Mouse (Mus musculus): ENCODE measurements around the gene Tprn. TPM values are rescaled to one million over a fixed set of nuclear protein-coding genes. Genes with fewer than 3 reads are reported as not detected.
A peak's percentile ranks its signal among the peaks of the same experiment; 100 is the strongest.

Gene Tprn
- polyA plus RNA-seq, 1 experiment from 2014 or later = 5.3 TPM

GRCm38 (mm10) chr2:25224766-25225752, 37.4 kb upstream of the Tprn start:
- DNase-seq (ENCODE audit: low spot score) = peak; percentile 98
- H3K36me3 ChIP-seq (ENCODE audit: control insufficient read depth, insufficient read depth, low read length) = no peaks in the 10 kb centered on the region
- H3K4me3 ChIP-seq (ENCODE audit: low read depth, low read length) = peak overlapping the region; percentile 78
- H3K27ac ChIP-seq (ENCODE audit: low read depth, low read length) = peak overlapping the region; percentile 89
- peaks cover 11% of the 10 kb centered on the region for H3K4me1 ChIP-seq (ENCODE audit: control insufficient read depth, insufficient read depth, low read length)
- peak; percentile 96 for ATAC-seq (ENCODE audit: insufficient read depth, low FRiP score, low TSS enrichment)
- no peaks in the 10 kb centered on the region for H3K9me3 ChIP-seq (ENCODE audit: control insufficient read depth, low read length)
- 2% methylated on average over 39 of the region's 41 CpGs for WGBS
- H3K4me2 ChIP-seq (ENCODE audit: low read depth) = peak overlapping the region; percentile 54
- peak overlapping the region; percentile 70 for H3K9ac ChIP-seq (ENCODE audit: low read length)
- H3K27me3 ChIP-seq (ENCODE audit: control insufficient read depth, insufficient read depth, low read length) = no peaks in the 10 kb centered on the region

DNA sequence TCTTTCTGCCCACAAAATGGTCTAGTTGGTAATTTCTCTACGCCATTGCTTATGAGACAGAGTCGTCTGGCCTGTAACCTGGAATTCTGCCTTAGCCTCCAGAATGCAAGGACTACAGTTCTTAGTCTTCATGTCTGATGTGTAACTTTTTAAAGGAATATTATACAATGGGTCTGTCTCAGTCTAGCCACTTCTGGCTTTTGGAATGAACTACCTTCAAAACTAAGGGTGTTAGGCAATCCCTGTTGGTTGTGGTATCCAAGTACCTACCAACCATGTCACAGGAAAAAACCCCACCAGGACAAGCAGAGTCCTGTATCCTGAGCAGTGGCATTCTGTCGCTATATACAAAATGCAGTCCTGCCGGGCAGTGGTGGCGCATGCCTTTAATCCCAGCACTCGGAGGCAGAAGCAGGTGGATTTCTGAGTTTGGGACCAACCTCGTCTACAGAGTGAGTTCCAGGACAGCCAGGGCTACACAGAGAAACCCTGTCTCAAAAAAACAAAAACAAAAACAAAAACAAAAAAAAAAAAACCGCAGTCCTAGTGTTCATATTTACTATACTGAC, 36.5 kb upstream of the Tprn start:
- Histone ChIP-seq H3K4me1 (ENCODE audit: control insufficient read depth, insufficient read depth, low read length) (peaks cover 11% of the 10 kb centered on the region), H3K4me3 (ENCODE audit: low read depth, low read length) (peak overlapping the region; percentile 78; the same call in 1 of the 2 replicates), H3K9me3 (ENCODE audit: control insufficient read depth, low read length) (no peaks in the 10 kb centered on the region), H3K27ac (ENCODE audit: low read depth, low read length) (peak overlapping the region; percentile 89; the same call in 1 of the 2 replicates), H3K4me2 (ENCODE audit: low read depth) (peak overlapping the region; percentile 54), H3K36me3 (ENCODE audit: control insufficient read depth, insufficient read depth, low read length) (no peaks in the 10 kb centered on the region), H3K9ac (ENCODE audit: low read length) (peak overlapping the region; percentile 70; the same call in 1 of the 2 replicates), H3K27me3 (ENCODE audit: control insufficient read depth, insufficient read depth, low read length) (no peaks in the 10 kb centered on the region)
- DNase-seq (ENCODE audit: low spot score) (no peak), ATAC-seq (ENCODE audit: insufficient read depth, low FRiP score, low TSS enrichment) (no peak)
- WGBS = 83% methylated on average over 8 of the region's 8 CpGs

DNA sequence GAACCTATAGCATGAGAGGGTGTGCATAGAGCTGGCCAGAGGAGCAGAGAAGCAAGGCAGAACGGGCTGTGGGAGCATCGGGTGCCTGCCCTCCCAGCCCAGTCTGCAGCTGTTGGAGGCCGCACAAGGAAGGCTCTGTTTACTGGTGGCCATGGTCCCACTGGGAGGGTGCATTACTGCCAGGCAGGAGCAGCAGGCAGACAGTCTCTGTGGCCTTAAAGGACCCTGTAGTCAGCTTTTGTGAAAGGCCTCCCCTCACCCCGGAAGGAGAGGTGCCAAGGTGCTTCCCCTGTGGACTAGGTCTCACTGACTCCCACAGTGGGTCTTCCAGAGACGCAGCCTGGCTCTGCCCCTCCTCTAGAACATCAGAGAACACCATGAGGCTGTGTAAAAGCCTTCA, 35.6 kb upstream of the Tprn start:
- DNase-seq (ENCODE audit: low spot score) (no peak), ATAC-seq (ENCODE audit: insufficient read depth, low FRiP score, low TSS enrichment) (no peak)
- Histone ChIP-seq H3K4me3 (ENCODE audit: low read depth, low read length) (no peak overlapping the region), H3K9me3 (ENCODE audit: control insufficient read depth, low read length) (no peaks in the 10 kb centered on the region), H3K4me2 (ENCODE audit: low read depth) (no peak overlapping the region), H3K36me3 (ENCODE audit: control insufficient read depth, insufficient read depth, low read length) (no peaks in the 10 kb centered on the region), H3K27ac (ENCODE audit: low read depth, low read length) (no peak overlapping the region), H3K9ac (ENCODE audit: low read length) (no peak overlapping the region), H3K27me3 (ENCODE audit: control insufficient read depth, insufficient read depth, low read length) (no peaks in the 10 kb centered on the region), H3K4me1 (ENCODE audit: control insufficient read depth, insufficient read depth, low read length) (peaks cover 11% of the 10 kb centered on the region)
- WGBS = 79% methylated on average over 5 of the region's 5 CpGs

- no peak overlapping the region for H3K27ac ChIP-seq (ENCODE audit: low read depth, low read length)
- peaks cover 11% of the 10 kb centered on the region for H3K4me1 ChIP-seq (ENCODE audit: control insufficient read depth, insufficient read depth, low read length)
- no peak overlapping the region for H3K4me3 ChIP-seq (ENCODE audit: low read depth, low read length)
- DNase-seq (ENCODE audit: low spot score) = no peak
- no peaks in the 10 kb centered on the region for H3K27me3 ChIP-seq (ENCODE audit: control insufficient read depth, insufficient read depth, low read length)
- no peaks in the 10 kb centered on the region for H3K9me3 ChIP-seq (ENCODE audit: control insufficient read depth, low read length)
- 87% methylated on average over 4 of the region's 4 CpGs for WGBS
- no peak overlapping the region for H3K4me2 ChIP-seq (ENCODE audit: low read depth)
- no peaks in the 10 kb centered on the region for H3K36me3 ChIP-seq (ENCODE audit: control insufficient read depth, insufficient read depth, low read length)
- H3K9ac ChIP-seq (ENCODE audit: low read length) = no peak overlapping the region
- ATAC-seq (ENCODE audit: insufficient read depth, low FRiP score, low TSS enrichment) = no peak
These were observed 35.0 kb upstream of the Tprn start for GRCm38 (mm10) chr2:25227406-25227805.

- H3K4me1 ChIP-seq (ENCODE audit: control insufficient read depth, insufficient read depth, low read length) = peaks cover 7% of the 10 kb centered on the region
- no peaks in the 10 kb centered on the region for H3K36me3 ChIP-seq (ENCODE audit: control insufficient read depth, insufficient read depth, low read length)
- H3K9me3 ChIP-seq (ENCODE audit: control insufficient read depth, low read length) = no peaks in the 10 kb centered on the region
- no peak overlapping the region for H3K27ac ChIP-seq (ENCODE audit: low read depth, low read length)
- 0 out of 2 replicates have a peak overlapping the region, but pooled peaks have one; percentile 4 for H3K4me3 ChIP-seq (ENCODE audit: low read depth, low read length)
- DNase-seq (ENCODE audit: low spot score) (peak; percentile 83), ATAC-seq (ENCODE audit: insufficient read depth, low FRiP score, low TSS enrichment) (no peak)
- WGBS = under 1% methylated on average over 7 of the region's 7 CpGs
- H3K27me3 ChIP-seq (ENCODE audit: control insufficient read depth, insufficient read depth, low read length) = no peaks in the 10 kb centered on the region
- 0 out of 2 replicates have a peak overlapping the region, but pooled peaks have one; percentile 27 for H3K4me2 ChIP-seq (ENCODE audit: low read depth)
- no peak overlapping the region for H3K9ac ChIP-seq (ENCODE audit: low read length)
These were observed 34.0 kb upstream of the Tprn start for GRCm38 (mm10) chr2:25228431-25228889.

DNA sequence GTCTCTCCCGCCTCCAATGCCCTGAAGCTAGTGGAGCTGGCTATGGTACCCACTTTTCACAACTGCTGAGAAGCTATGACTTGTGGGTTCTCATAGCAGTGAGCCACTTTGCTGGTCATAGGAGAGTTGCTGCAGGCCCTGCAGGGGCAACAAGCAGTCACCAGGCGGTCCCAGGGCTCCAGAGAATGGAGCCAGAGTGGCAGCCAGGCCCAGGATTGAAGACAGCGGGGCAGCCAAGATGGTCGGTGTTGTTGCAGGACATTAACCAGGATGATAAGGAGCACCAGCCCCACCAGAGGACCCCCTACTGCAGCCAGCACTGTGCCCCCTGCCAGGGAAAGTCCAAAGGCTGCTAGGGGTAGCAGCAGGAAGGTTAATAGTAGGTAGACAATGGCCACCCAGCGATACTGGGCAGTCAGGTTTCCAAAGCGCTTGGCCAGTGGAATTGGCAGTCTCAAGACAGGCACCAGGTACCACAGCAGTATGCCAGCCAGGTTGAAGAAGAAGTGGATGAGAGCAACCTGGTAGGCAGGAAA, 33.4 kb upstream of the Tprn start:
- H3K9ac ChIP-seq (ENCODE audit: low read length) = no peak overlapping the region
- no peak overlapping the region for H3K27ac ChIP-seq (ENCODE audit: low read depth, low read length)
- DNase-seq (ENCODE audit: low spot score) = no peak
- ATAC-seq (ENCODE audit: insufficient read depth, low FRiP score, low TSS enrichment) = no peak
- H3K4me3 ChIP-seq (ENCODE audit: low read depth, low read length) = 0 out of 2 replicates have a peak overlapping the region, but pooled peaks have one; percentile 4
- H3K27me3 ChIP-seq (ENCODE audit: control insufficient read depth, insufficient read depth, low read length) = no peaks in the 10 kb centered on the region
- 70% methylated on average over 6 of the region's 6 CpGs for WGBS
- H3K4me1 ChIP-seq (ENCODE audit: control insufficient read depth, insufficient read depth, low read length) = peaks cover 5% of the 10 kb centered on the region; the same call in 1 of the 2 replicates
- H3K9me3 ChIP-seq (ENCODE audit: control insufficient read depth, low read length) = no peaks in the 10 kb centered on the region
- no peaks in the 10 kb centered on the region for H3K36me3 ChIP-seq (ENCODE audit: control insufficient read depth, insufficient read depth, low read length)
- no peak overlapping the region for H3K4me2 ChIP-seq (ENCODE audit: low read depth)

DNA sequence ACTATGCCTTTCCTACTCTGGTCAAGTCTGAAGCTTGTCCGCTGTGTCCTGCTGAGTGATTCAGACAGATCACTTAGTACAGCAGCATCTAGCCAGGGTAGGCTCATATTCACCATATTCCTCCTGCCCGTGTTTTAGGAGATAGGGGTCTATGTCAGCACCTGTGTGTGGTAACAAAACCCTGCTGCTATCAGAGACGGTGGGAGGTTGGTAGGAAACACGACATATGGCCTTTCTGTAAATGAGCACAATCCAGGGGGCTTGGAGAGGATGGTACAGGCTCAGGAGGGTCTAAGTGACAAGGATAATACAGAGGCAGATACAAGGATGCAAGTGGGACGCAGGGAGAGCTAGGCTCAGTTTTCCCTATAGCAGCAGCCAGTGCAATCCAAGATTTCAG, 32.8 kb upstream of the Tprn start:
- WGBS = 83% methylated on average over 5 of the region's 5 CpGs
- Histone ChIP-seq H3K36me3 (ENCODE audit: control insufficient read depth, insufficient read depth, low read length) (no peaks in the 10 kb centered on the region), H3K27me3 (ENCODE audit: control insufficient read depth, insufficient read depth, low read length) (no peaks in the 10 kb centered on the region), H3K27ac (ENCODE audit: low read depth, low read length) (no peak overlapping the region), H3K4me3 (ENCODE audit: low read depth, low read length) (no peak overlapping the region), H3K9me3 (ENCODE audit: control insufficient read depth, low read length) (no peaks in the 10 kb centered on the region), H3K4me1 (ENCODE audit: control insufficient read depth, insufficient read depth, low read length) (peaks cover 5% of the 10 kb centered on the region; the same call in 1 of the 2 replicates), H3K4me2 (ENCODE audit: low read depth) (no peak overlapping the region), H3K9ac (ENCODE audit: low read length) (no peak overlapping the region)
- ATAC-seq (ENCODE audit: insufficient read depth, low FRiP score, low TSS enrichment) (no peak), DNase-seq (ENCODE audit: low spot score) (no peak)

DNA sequence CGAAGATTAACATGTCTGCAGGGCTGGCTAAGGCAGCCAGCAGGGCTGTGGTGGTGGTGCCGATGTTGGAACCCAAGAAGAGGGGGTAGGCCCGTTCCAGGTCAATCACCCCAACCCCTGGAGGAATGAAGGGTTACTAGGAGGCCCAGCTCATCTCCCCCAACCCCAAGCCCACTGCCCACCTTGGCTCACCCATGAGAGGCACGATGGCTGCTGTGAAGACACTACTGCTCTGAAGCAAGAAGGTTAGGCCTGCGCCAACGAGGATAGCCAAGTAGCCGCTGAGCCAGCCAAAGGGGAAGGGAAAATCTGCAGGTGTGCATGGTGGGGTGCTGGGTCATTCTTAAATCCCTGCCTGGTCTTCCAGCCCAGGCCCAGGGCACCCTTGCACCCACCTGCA, 31.8 kb upstream of the Tprn start:
- peaks cover under 1% of the 10 kb centered on the region; the same call in 1 of the 2 replicates for H3K4me1 ChIP-seq (ENCODE audit: control insufficient read depth, insufficient read depth, low read length)
- no peak overlapping the region for H3K27ac ChIP-seq (ENCODE audit: low read depth, low read length)
- 91% methylated on average over 7 of the region's 7 CpGs for WGBS
- ATAC-seq (ENCODE audit: insufficient read depth, low FRiP score, low TSS enrichment) (no peak), DNase-seq (ENCODE audit: low spot score) (no peak)
- H3K9me3 ChIP-seq (ENCODE audit: control insufficient read depth, low read length) = no peaks in the 10 kb centered on the region
- H3K27me3 ChIP-seq (ENCODE audit: control insufficient read depth, insufficient read depth, low read length) = no peaks in the 10 kb centered on the region
- H3K4me2 ChIP-seq (ENCODE audit: low read depth) = no peak overlapping the region
- no peak overlapping the region for H3K4me3 ChIP-seq (ENCODE audit: low read depth, low read length)
- H3K36me3 ChIP-seq (ENCODE audit: control insufficient read depth, insufficient read depth, low read length) = no peaks in the 10 kb centered on the region
- H3K9ac ChIP-seq (ENCODE audit: low read length) = no peak overlapping the region
